Mouse (Mus musculus) CH12F3 (cell line): ENCODE results near the gene Otulin.

Source experiments
- in situ Hi-C: fragments of 300-500 bp; cut with MboI; formaldehyde crosslinking; loops from 2 replicates; pipeline ENCODE4 v1.14.3; 2020; ENCODE audit warnings: low sequenced_read_pairs

Otulin gene

DNA sequence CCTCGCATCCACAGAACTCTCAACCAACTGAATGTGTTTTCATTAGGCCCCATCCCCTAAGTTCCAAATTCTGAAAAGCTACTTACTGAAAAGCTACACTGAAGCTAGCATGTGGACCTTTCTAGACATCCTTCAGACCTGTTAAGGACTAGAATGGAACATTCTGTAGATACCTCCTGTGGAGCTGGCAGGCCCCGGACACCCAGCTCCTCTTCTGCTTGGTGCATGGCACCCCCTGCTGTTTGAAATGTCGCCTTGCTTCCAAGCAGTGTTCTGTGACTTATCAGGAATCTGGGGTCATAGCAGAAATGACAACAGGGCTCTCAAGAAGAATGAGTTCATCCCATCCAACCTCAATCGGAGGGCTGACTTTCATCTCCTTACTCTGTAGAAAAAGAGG lies 47.5 kb downstream of the Otulin start:
- in situ Hi-C loops: loop anchor here (10.0 kb wide), 1 partner anchor 268 kb away; no protein-coding TSS in a partner anchor

DNA sequence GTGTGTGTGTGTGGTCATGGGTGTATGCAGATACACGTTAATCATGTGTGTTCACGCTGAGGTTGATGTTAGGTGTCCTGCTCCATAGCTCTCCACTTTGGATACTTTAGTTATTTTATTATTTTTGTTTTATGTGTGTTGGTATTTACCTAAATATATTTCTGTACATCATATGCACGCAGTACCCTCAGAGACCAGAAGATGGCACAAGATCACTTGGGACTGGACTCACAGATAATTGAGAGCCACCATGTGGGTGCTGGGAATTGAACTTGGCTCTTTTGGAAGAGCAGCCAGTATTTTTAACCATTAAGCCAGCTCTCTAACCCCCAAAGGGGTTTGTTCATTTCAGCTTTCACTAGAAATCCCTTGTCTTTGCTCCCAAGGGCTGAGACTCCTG lies 48.1 kb downstream of the Otulin start:
- in situ Hi-C loops: loop anchor here (10.0 kb wide), 1 partner anchor 268 kb away; no protein-coding TSS in a partner anchor

DNA sequence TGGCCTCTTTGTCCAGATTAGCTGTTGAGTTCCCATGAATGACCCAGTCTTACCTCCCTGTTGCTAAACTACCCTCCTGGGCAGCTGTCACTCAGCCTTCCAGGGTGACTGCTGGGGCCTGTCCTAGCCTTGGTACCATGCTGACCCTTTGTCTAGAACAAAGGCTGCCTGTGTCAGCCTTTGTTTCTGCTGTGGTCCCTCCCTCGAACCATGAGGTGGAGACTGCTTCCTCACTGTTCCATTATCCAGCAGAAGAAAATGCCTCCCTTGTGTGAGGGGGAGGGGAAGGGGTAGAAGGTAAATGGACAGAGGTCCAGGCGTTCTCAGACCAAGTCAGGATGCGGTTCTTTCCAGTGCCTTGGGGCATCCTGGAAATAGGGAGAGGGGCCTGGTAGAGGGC lies 48.9 kb downstream of the Otulin start:
- in situ Hi-C loops: loop anchor here (10.0 kb wide), 1 partner anchor 267 kb away; no protein-coding TSS in a partner anchor

DNA sequence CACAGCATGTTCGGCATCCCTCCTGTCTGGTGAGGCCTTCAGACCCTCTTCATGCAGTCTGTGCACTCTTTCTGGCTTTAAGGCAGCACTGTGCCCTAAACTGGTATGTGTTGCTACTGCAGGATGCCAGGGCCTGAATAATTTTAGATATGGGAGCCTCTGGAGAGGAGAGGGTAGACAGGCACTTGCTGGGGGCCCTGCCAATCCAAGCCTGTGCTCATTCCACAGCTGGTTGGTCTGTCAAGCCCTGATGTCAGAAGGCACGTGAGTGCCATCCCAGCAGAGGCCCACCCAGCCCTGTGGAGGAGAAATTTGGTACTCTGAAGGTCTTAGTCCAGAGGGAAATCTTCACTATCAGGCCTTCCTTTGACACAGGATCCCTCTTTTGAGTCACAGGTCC lies 49.7 kb downstream of the Otulin start:
- in situ Hi-C loops: loop anchor here (10.0 kb wide), 1 partner anchor 266 kb away; no protein-coding TSS in a partner anchor

DNA sequence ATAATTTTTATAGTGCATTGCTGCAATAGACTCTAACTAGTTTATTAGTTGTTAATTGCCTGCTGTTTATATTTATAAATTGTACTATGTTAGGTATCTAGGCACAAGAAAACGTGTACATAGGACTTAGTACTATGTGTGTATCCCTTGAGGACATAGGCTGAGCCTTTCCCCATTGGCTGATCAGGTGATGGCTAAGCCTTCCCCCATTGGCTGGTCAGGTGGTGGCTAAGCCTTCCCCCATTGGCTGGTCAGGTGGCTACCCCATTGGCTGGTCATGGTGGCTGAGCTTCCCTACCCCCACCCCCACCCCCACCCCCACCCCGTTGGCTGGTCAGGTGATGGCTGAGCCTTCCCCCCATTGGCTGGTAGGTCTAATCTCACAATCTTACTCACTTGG lies 50.6 kb downstream of the Otulin start:
- in situ Hi-C loops: loop anchor here (10.0 kb wide), 1 partner anchor 265 kb away; no protein-coding TSS in a partner anchor

DNA sequence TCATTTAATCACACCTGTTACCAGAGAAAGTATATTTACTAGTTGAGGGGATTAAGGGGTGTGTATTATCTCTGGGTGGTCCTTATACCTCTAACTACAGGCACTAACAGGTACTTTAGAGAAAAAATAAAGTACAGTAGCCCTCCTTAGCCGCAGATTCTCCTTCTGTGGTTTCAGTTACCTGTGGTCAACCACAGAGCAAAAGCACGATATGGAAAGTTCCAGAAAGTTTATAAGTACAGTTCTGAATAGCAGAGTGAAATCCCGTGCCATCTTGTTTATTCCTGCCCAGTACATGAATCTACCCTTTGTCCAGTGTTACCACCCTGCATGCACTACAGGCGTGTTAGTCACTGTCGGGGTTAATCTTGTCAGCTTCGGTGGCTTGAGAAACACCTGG lies 51.6 kb downstream of the Otulin start:
- in situ Hi-C loops: no loop called here

DNA sequence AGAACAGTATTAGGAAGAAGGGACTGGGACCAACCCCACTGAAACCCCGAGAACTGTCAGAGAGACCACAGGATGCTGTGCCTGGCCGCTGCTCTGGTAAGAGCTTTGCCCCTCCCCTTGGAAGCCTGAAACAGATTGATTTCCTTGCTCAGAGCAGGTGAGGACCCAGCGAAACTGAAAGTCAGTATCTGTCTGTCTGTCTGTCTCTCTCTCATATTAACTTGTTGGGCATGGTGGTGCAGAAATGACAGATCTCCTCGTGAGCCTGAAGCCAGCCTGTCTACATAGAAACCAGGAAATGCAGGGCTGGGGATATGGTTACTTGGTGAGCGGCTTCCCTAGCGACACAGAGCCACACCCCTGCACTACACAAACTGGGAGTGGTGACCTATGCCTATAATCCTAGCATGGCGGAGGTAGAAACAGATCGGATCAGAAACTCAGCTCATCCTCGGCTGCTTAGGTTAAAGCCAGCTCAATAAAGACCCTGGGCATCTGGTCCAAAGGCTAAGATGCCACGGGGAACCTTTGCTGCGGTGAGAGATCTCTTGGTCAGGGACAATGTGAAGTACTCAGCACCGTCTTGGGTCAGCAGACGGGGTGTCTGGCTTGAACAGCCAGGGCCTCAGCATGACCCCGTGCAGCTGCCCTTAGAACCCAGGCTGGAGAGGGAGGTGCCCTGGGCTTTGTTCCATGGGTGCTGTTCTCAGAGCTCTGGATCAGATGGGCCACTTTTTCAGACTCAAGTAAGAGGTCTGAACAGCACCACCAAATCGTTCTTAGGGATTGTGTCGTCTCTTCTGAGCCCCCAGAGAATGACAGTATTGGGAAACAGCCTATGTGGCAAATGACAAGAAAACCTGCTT lies 52.3 kb downstream of the Otulin start:
- in situ Hi-C loops: no loop called here

DNA sequence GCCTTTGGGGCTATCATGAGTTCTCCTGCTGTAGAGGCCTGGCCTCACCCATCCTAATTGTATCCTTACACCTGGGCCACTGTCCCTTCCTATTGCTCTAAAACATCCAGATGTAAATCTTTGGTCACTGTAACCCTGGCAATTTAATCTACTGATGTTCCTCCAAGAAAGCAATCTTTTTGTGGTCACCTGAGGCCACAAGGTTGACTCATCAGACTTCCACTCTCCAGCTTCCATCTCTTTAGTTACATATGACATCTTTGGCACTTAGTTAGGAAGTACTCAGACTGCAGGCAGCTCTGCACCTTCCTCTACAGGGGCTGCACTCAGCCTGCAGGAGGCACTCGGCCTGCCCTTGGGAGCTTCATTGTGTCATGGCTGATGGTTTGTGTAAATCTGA lies 53.6 kb downstream of the Otulin start:
- in situ Hi-C loops: no loop called here

DNA sequence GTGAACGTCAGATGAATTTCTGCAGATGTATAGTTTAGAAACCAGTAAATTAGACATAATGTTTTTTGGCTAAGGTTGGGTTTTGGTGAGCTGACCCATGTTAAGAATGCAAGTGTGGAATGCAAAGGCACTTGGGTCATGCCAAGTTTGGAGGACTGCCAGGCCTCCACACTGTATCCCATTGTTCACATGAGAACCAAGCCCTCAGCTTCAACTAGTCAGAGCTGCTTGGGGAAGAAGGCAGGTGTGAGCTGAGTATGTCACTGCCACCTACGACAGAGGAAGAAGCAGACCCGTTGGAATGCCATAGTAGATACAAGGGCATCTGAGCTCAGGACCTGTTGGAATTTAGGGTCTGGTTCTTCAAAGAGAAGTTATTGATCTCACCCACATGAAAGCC lies 54.6 kb downstream of the Otulin start:
- in situ Hi-C loops: no loop called here

DNA sequence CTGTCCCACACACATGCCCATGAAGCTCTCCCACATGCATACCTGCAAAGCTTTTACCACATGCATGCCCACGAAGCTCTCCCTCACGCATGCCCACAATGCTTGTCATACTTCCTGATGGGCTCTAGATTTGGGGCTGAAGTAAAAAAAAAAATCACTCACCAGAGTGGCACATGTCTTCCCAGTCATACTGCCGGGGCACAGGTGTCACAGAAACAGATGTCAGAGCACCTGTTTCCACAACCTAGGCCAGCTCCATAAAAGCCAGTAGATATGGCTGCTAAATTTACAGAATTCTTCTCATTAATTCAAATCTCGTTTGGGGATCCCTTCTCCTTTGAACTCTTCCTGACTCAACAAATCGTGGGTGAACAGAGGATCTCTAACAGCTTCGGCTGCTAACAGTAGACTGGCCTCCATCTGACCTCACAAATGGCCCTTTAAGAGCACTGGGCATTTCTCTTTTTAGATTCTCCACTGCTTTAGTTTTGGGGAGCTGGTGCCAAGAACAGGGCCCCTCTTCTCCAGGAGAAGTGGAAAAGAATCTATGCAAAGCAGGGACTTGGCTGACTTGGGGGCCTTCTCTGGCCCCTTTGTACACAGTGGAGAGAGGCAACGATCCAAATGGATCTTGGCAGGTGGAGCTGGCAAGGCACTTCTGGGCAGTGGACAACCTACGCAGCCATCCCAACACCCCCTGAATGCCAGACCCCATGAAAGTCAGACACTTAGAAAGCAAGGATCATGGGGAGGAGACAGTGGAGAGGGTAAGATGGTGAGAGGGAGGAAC lies 55.3 kb downstream of the Otulin start:
- in situ Hi-C loops: no loop called here

DNA sequence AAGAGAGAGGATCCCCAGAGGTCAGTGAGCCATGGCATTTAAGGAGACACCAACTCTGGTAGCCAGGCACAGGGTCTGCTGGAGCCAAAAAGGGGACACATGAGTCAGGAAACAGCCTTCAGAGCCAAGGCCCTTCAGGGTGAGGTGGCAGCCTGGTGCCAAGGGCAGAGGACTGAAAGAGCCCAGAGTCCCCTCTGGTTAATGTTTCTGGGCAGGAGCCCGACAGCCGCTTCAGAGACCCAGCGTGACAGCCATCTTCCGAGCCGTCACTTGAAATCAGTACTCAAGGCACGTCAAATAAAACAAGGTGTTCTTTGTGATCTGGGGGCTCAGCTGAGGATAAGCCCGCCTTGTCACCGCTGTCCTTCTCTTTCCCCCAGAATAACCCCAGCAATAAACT lies 59.3 kb downstream of the Otulin start:
- in situ Hi-C loops: no loop called here

DNA sequence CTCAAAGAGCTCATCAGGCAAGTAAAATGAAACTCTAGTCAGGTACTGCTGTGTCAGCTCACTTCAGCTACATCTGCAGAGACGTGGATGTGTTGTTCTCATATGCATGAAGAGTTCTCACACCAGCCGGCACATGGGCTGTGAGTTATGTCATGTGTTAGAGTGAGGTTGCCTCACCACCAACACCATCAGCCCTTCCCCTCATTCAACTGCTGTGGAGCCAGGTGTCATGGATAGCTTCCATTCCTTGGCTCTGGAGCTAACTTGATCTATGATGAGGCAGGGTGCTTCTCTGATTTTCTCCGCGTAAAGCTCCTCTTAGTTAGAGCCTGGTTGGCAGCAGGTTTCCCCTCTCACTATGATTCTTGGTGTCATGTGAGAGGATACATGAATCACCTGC lies 60.1 kb downstream of the Otulin start:
- in situ Hi-C loops: no loop called here

DNA sequence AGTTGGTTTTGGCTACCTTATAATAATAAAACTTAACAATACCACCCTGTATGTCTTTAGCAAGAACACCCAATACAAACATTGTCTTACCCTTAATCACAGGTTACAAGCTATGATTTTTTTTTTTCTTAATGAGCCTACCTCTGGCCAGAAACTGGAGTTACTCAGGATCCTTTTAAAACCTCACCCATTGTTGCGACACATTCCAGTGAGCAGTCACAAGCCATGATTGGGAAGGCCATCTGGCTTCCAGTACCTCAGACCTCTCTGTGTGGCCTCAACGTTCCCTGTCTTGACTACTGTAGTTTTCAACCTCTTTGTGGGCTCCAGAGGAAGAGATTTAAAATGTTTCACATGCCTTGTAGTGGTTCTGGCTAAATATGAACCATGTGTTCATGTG lies 60.6 kb downstream of the Otulin start:
- in situ Hi-C loops: no loop called here

DNA sequence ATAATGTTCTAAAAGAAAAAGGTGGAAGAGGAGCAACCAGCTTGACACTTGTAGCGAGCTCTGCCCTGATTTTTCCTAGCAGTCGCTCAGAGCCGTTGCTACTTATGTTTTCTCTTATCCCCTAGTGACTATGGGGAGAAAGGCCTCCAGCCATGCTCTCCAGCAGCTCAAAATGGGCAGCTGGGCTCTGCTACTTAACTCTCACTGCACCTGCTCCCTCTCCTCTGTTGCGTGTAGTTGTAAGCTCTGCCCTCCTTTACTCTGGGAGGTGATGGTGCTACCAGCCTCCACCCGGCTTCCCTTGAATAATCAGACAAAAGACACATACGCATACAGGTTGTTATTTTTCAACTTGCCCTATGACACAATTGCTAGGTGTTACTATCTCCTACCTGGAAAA lies 62.1 kb downstream of the Otulin start:
- in situ Hi-C loops: no loop called here

DNA sequence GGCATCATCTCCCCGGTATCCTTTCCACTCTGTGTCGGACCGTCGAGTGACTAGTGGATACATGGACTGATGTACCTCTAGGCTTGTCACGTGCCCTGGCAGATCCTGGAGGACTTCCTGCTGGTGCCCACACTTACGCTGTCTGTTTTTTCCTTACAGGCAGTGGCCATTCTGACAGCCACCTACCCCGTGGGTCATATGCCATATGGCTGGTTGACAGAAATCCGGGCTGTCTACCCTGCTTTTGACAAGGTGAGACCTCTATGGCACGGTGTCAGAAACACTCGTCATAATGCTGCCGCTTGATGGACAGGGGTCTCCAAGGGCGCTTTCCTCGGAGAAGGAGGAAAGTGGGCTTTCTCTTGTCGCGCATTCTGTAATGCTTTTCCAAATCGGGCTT lies 63.1 kb downstream of the Otulin start:
- in situ Hi-C loops: no loop called here

DNA sequence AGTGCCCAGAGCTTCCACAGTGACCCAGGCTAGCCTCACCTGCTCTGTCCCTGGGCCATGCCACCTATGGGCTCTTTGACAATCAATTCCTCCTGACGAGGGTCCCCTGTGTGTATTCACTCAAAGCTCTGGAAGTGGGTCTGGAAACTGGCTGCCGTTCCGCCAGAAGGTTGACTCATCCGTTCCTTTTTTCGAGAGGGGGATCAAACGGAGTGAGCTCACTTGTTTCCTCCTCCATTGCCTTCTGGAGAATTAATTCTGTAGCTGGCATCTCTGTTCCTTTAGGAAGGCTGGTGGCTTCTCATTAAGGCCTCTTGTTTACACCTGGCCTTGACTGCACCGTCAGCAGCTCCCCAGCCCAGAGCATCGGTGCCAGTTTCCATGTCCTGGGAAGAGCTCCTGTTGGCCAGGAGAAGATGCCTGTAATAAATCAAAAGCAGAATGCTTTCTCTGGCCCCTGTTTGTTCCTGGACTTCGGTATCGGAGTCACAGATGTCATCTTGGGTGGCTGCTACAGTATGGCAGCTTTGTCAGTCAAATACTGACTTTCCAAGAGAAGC lies 64.8 kb downstream of the Otulin start:
- in situ Hi-C loops: no loop called here

DNA sequence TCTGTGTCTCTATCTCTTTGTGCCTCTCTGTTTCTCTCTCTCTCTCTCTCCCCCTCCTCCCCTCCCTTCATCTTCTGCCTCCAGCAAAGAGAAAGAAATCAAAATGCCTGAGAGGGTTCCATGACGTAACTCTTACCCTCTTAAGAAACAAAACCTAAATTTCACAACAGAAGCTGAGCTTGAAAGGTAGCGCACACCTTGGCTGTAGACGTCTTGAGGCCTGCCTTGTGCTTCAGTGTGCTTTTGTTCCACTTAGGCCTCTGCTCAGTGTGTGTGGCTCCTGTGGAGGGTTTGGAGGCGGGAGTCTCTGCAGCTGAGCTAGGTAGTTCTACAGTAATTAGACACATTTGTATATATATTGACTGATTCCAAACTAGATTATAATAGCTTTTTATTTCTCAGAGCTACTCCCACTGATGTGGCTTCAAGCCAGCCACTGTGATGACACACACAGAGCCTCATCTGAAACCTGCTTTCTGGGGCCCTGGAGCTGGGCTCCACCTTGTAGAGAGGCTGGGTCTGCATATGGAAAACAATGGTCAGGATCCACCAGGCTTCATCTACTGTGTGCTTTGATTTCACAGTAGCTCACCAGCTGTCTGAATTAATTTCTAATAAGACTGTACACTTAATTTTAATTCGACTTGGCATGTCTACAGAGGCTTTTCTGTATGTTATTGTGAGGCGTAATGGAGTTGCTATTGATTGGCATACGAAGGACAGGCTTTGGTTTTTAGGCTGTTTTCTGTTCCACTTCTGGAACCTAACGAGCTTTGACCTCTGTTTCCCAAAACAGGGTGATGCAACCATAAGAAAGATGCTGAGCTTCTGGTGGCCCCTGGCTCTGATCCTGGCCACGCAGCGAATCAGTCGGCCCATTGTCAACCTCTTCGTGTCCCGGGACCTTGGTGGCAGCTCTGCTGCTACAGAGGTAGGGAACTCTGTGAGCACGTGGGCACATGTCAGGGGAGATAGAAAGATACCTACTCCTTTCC lies 66.1 kb downstream of the Otulin start:
- in situ Hi-C loops: no loop called here

DNA sequence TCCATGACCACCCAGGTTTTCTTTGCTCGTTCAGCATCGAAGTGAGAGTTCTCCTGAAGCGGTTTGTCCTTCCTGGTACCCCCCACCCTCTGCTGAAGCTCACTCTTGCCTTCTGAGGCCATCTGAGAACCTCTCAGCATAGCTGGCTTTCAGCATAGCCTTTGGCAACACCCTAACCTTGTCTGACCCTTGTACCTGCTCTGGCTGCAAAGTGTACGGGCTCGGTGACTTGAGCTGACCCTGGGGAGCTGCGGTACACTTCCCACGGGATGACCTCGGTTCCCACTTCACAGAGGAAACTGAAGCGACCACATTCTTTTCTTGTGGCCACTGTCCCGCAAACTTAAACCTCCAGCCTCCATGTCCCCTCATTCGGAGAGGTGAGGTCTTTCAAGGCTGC lies 70.2 kb downstream of the Otulin start:
- in situ Hi-C loops: no loop called here

DNA sequence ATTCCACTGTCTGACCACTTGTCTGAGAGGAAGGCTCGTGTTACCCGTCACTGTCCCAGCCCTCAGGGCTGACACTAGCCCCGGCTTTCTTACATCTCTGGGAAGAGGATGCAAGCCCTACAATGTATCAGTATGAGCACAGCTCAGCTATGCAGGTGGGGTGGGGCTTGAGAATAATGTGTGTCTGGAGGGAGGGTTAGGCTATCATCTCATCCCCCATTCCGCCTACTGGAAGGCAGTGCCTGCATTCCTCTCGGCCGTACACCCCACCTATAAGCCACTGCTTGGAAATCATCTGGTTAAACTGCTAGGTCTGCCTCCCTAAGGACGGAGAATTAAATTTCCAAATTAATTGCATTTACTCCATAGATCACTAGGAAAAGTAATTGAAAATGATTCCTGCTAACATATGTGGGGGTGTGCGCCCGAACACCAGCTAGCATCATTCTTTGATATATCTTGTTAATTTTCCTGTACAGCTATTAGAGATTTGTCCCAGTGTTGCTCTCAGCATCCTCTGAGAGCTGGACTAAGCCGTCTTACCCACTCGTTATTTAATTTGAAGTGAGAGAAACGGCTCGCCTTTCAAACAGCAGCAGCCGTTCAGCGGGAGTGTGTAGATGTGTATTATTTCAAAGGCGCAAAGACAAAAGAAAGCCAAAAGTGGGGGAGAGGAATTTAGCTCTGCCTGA lies 71.9 kb downstream of the Otulin start:
- in situ Hi-C loops: no loop called here

DNA sequence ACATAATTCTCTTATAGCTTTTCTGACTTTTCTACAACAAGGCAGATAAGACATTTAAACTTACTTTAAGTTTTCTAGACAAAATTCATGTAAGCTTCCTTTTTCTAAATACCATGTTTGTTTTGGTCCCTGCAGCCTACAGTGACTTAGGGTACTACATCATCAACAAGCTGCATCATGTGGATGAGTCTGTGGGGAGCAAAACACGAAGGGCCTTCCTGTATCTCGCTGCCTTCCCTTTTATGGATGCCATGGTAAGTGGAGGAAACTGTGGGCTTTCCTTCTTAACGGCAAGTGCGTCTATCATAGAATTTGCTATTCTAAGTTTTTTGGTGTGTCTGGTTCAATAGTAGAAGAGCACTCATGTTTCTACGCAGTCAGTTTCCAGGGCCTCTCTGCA lies 76.9 kb downstream of the Otulin start:
- in situ Hi-C loops: no loop called here
